In the genomic region with DNA sequence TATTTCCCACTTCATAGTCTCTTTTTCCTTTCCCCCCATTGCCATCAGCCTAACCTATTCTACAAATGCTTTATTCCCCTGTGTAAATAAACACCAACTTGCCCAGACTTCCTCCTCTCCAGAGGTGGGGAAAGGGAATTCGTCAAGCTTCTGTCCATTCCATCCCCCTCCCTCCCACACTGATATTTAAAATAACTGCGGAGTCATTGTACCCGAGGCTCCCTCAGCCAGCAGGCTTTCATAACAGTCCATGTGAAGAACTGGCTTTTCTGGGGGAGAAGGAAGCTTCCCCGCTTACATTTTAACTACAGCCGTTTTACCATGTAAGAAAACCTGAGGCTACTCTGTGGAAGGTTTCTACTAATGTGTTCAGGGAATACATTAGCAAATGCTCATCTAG, we compare ENCODE assay signal across 13 mouse cellular contexts.
A peak's percentile ranks its signal among the peaks of the same experiment; 100 is the strongest.
DNase-seq lines count a peak whose midpoint lies in the region; ATAC-seq and TF ChIP-seq lines count a peak whose summit lies in the region.
"Had no signal": no experiment of that assay in that cellular context is flagged by ENCODE, and none has a peak within 500 bp of the region (broad histone marks: within the 10 kb centered on the region; RNA-seq: fewer than 3 reads in every experiment).

No protein-coding gene starts in this region.

- ATAC-seq in megakaryocyte-erythroid progenitor cell, adult 5-6 weeks (replicated peaks; ENCODE audit: low FRiP score, low TSS enrichment, poor library complexity, severe bottlenecking), result no peak
- ATAC-seq: Patski had no signal

- DNase-seq in layer of hippocampus, adult 8-10 months (ENCODE audit: low spot score in 2 of 2), result peak; percentile 4 to 8
- DNase-seq in layer of hippocampus, postnatal 14 days (ENCODE audit: low spot score in 2 of 2), result no peak
- peak; percentile 14 for DNase-seq in brain, embryonic 14.5 days (ENCODE audit: low read depth)
- peak; percentile 25 for DNase-seq in embryo, embryonic 11 days
- peak; percentile 2 for DNase-seq in mesoderm, embryonic 11.5 days (ENCODE audit: low read depth, low spot score)
- DNase-seq in urinary bladder, postnatal 36 days (ENCODE audit: low spot score in 2 of 2), result no peak
- DNase-seq: cerebellum, adult 9-10 months; heart, postnatal 36 days; kidney, postnatal 10 days; lung, postnatal 4 days; thymus, postnatal 25 days had no signal

- no peak for TF ChIP-seq POLR2A in brain, embryonic 14.5 days (IDR thresholded peaks at IDR 0.05; ENCODE audit: borderline replicate concordance, extremely low read depth, insufficient read depth, insufficient read length, poor library complexity, severe bottlenecking)

- no peak for TF ChIP-seq CTCF in brain, embryonic 14.5 days (IDR thresholded peaks at IDR 0.05; ENCODE audit: borderline replicate concordance, extremely low read depth, insufficient read depth, insufficient read length)

Comparison
In these comparisons a context has a peak if more than half of its experiments do, and no peak if none do; other contexts are left out.
1. DNase-seq: peak in layer of hippocampus, adult 8-10 months (2 of 2), brain, embryonic 14.5 days (single experiment), embryo, embryonic 11 days (single experiment) and mesoderm, embryonic 11.5 days (single experiment); none in layer of hippocampus, postnatal 14 days (0 of 2) and urinary bladder, postnatal 36 days (0 of 2).